Mouse (Mus musculus) embryo, embryonic 9.5 days (tissue): ENCODE data around the gene Krt4.
A peak's percentile ranks its signal among the peaks of the same experiment; 100 is the strongest.

Experiments used
- DNase-seq: peaks from one replicate; pipeline ENCODE4 v3.0.0-alpha.2; 2017; ENCODE audit errors: extremely low spot score

The Krt4 gene

GRCm38 (mm10) chr15:101924635-101925034, at the start of gene Krt4:
Gene Krt4, minus strand, starts transcription at chr15:101924735.
- no peak for DNase-seq

GRCm38 (mm10) chr15:101973414-101974077, 49.0 kb upstream of the Krt4 start:
- peak; percentile 97 for DNase-seq

GRCm38 (mm10) chr15:101970536-101970935, 46.0 kb upstream of the Krt4 start:
- DNase-seq: peak; percentile 78

DNA sequence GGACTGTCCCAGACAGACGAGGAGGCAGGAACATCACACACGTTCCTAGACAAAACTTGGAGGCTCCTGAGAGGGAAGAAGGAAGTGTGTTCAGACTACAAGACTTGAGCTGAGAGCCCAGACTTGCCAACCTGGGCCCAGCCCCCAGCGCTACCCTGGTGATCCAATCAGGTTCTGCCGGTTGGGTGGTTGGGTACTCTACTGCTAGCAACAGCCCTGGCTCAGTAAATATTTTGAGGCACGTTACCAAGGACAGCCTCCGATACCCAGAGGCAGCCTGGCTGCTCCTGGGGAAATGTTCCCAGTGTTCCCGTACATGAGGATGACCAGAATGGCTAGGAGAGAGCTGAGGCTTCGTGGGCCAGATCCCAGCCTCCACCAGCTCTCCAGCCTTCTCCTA, 42.3 kb upstream of the Krt4 start:
- no peak for DNase-seq

- no peak for DNase-seq
Observed at GRCm38 (mm10) chr15:101958891-101959290, 34.4 kb upstream of the Krt4 start.

DNA sequence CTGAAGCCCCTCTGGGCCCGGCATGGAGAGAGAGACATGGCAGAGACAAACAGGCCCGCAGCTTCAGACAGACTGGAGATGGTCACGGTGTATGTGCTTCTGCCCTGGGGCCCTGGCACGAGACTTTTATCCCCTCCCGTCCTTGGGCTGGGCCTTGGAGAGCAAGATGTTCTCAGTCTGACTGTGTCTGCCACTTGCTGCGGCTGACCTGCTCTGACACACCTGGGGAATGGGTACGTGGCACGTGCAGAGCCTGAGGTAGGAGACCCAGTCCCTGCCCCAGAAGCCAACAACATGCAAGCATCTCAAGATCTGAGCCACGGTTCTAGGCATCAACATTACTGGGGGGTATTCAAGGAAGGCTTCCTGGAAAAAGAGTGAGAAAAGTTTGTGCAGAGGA, 29.7 kb upstream of the Krt4 start, which contains the start of gene Krt78:
Gene Krt78 (minus strand): TSS at position 101 of the 400 bp plus-strand sequence.
- no peak for DNase-seq

- no peak for DNase-seq
Observed at GRCm38 (mm10) chr15:101952733-101953474, 28.4 kb upstream of the Krt4 start.

- no peak for DNase-seq
Observed at GRCm38 (mm10) chr15:101945430-101945829, 20.9 kb upstream of the Krt4 start.

DNA sequence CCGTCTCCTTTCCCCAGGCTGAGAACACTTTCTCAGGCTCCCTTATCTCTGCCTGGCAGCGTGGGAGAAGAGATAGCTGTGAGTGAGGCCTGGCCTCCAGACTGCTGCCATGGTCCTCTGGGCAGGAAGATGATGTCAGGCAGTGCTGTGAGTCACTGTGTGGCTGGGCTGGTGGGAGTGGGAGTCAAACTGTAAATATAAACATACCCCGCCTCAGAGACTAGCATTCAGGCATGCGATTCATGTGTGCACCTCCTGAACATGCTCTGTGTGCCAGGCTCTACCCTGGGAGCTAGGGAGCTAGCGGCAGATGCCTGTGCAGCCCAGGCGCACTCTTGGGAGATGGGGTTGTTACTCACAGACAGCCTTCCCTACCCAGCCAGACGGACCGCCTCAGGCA, 17.4 kb upstream of the Krt4 start:
- DNase-seq: peak; percentile 8

DNA sequence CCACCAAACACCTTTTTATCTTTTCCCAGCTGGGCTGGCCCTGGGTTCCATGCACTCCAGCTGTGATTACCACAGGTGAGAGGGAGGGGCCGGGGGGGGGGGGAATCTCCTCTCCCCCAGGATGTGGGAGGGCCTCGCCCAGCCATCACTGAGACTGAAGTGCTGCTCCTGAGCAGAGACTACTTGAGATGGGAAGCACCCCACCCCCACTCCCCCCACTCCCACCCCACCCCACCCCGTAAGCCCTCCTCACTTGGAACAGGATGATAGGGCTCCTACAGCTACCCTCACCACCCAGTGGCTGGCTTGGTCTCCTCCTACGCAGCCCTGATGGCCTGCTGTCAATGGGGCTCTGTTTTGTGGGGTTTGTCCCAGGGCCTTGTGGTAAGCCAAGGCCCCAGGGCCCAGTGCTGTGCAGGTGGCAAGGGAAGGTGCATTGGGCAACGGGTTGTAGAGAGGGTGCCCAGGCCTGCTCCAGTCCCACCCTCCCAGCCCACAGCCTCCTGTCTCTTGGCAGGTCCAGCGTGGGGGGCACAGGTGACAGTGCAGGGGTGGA, 15.8 kb upstream of the Krt4 start, which contains the start of gene Krt79:
Gene Krt79 (minus strand): TSS at position 51 of the 556 bp plus-strand sequence.
- DNase-seq: no peak

- DNase-seq: no peak
Observed at GRCm38 (mm10) chr15:101938600-101939308, 14.2 kb upstream of the Krt4 start.

DNA sequence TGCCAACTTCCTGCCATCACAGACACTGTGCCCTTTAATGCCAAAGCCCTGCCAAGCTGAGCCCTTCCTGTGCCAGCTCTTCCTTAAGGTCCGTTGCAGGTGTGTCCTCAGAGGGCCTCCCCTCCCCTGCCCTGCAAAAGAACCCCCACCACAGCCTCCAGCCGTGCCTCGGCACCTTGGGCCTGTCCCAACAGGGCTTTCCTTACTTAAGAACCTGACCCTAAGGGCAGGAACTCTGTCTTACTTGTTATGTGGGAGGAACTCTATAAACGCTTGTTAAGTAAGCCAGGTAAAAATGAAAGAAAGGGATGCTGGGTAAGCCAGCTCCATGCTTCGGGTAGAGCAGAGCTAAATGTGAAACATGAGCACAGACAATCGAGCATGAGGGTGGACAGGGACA, 8.5 kb upstream of the Krt4 start:
- DNase-seq: no peak

GRCm38 (mm10) chr15:101929666-101930065, 5.1 kb upstream of the Krt4 start:
- DNase-seq: peak; percentile 45

GRCm38 (mm10) chr15:101929087-101929486, 4.6 kb upstream of the Krt4 start:
- peak; percentile 18 for DNase-seq

DNA sequence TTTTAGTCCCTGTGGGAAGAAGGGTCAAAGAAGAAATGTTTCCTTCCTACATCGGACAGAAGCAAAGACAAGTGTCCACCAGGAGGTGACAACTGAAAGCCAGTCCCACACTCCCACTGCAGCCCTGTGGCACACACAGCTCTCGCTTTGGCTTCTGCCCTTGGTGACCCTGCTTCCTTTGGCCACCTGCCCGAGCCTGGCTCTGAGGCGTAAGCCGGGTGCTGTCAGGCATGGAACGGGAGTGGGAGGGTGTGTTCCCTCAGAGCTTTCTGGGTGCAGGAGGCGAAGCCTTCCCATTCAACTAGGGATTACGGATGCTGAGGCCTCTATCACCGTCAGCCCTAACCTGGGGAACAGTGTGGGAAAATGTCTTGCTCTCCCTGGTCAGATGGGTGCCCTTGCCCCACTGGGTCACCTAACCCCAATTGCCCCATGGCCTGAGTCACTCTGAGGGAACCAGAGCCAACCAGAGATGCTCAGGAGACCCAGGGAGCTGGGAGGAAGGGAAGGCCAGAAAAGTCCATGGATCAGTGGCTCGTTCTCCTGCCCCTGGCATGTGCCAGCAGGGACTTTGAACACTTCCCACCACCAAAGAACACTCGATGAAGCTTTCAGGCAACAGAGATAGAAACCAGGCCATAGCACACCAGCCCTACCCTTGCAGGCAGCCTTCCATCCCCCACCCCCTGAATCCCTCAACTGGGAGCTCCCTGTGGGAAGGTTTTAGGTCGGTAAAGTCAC, 3.0 kb upstream of the Krt4 start:
- no peak for DNase-seq

DNA sequence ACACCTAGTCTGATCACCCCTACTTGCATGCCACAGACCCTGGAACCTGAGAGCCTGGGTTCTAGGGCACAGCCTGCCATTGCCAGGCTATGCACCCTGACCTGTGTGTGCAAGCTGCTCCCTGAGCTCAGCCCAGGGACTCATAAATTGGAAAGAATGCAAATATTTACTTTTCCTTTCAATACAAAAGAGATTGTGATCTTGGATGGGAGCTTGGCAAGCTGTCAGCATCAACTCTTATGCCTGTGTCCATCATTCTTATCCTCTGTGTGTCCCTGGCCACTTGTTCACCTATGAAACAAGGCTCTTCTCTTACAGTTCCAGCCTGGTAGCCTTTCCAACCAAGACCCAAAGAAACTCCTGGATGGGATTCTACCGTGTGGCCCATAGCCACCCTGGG, 506 bp upstream of the Krt4 start:
- no peak for DNase-seq

- no peak for DNase-seq
Observed at GRCm38 (mm10) chr15:101922296-101922695, 2.2 kb downstream of the Krt4 start.

- DNase-seq: no peak
Observed at GRCm38 (mm10) chr15:101916072-101916471, 8.5 kb downstream of the Krt4 start.

DNA sequence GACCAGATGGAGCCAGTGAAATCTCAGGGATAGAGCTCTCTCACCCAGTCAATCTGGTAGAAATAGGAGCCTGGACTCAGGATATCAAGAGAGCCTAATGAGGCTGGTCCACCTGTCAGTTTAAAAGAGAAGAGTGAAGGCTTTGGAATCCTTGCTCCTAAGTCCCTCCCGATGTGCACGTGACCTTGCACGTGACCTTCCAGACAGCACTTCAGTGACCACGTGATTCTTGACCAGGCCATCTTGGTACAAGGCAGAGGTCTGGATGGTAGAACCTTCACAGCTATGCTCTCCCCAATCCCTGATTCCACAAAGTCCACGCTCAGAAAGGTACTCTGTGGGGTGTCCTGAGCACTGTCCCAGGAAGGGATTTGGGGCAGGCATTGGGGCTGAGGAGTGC, 19.7 kb downstream of the Krt4 start:
- DNase-seq: no peak

DNA sequence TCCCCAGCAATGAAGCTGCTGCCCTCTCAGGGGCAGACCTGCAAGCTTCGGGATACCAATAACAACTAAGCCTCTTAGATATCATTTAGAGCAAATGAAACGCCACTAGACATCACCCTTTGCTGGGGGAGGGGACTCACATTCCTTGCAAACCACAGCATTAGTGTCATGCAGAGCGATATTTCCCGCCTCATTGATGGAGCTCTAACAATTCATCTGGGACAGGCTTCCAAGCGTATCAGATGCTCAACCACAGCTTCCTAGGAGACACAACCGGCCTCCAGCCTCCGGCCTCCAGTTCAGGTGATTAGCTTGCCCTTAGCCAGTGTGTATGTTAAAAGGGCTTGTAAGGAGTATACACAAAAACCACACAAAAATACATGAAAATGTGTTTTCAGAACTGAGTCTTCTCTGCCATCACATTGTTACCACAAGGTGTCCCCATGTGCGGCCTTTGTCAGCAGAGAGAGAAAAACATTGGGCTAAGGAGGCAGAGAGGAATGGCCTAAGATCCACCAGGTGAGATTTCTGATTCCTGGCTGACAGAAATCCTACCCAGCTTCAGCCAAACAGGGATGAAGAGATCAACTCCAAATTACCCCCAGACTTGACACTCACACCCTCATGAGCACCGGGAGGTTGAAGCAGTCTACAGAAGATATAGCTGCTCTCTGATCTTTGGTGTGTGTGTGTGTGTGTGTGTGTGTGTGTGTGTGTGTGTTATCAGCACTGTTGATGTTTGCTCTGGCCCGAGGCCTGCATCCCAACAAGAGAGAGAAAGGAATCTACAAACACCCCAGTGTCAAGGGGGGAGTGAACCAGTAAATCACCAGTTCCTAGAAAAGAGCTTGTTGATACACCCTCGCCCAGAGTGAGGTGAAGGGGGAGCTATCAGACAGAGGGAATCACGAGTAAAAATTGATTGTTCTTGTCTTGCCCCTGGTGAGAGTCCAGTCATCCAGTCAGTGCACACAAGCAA, 22.1 kb downstream of the Krt4 start:
- DNase-seq: no peak
